Mouse (Mus musculus) heart, adult 2 months (tissue): Measurements from ENCODE around the gene Erf. TPM values are rescaled to one million over a fixed set of nuclear protein-coding genes. Genes with fewer than 3 reads are reported as not detected.
A peak's percentile ranks its signal among the peaks of the same experiment; 100 is the strongest.

Experiments used
- DNase-seq, 2 experiments: peaks; one replicate each; pipeline ENCODE4 v3.0.0; 2021
- H3K27ac ChIP-seq: fragments of 200-600 bp; 2 replicates; pipeline ENCODE4 v1.8.1; 2022
- H3K27me3 ChIP-seq: fragments of 200-500 bp; 2 replicates; pipeline ENCODE4 v1.6.1; 2012; ENCODE audit warnings: mild to moderate bottlenecking, low read length, inconsistent platforms, mixed read lengths; ENCODE audit not compliant: control insufficient read depth, insufficient read depth
- H3K36me3 ChIP-seq: fragments of 200-500 bp; 2 replicates; pipeline ENCODE4 v1.6.1; 2012; ENCODE audit warnings: low read length, inconsistent platforms; ENCODE audit not compliant: control insufficient read depth, insufficient read depth
- H3K4me1 ChIP-seq: fragments of 200-500 bp; 2 replicates; pipeline ENCODE4 v1.6.1; 2011; ENCODE audit warnings: low read length; ENCODE audit not compliant: control insufficient read depth, insufficient read depth
- H3K4me3 ChIP-seq: fragments of 200-600 bp; 2 replicates; pipeline ENCODE4 v1.8.1; 2022
- H3K79me2 ChIP-seq: fragments of 200-500 bp; replicated peaks from 2 replicates; pipeline ENCODE4 v1.6.1; 2012; ENCODE audit warnings: mild to moderate bottlenecking, inconsistent platforms, low read length, moderate library complexity, mixed read lengths; ENCODE audit not compliant: control insufficient read depth, insufficient read depth
- H3K9ac ChIP-seq: fragments of 200-500 bp; 2 replicates; pipeline ENCODE4 v1.6.1; 2012; ENCODE audit warnings: low read depth, mild to moderate bottlenecking, control low read depth, inconsistent platforms, low read length, mixed read lengths
- CTCF ChIP-seq: fragments of 200-600 bp; IDR thresholded peaks from 2 replicates; pipeline ENCODE4 v1.8.1; 2022; ENCODE audit warnings: antibody characterized with exemption, mild to moderate bottlenecking, moderate library complexity
- EP300 ChIP-seq: fragments of 200-500 bp; IDR thresholded peaks from 2 replicates; pipeline ENCODE4 v1.6.1; 2011; ENCODE audit warnings: low read depth, low read length, control low read depth; ENCODE audit not compliant: insufficient read depth
- POLR2A ChIP-seq: fragments of 200-500 bp; IDR thresholded peaks from 2 replicates; pipeline ENCODE4 v1.6.1; 2011; ENCODE audit warnings: mild to moderate bottlenecking, low read depth, low read length, control low read depth; ENCODE audit not compliant: insufficient read depth
- WGBS: fragments of 180-500 bp; shearing (Covaris S2); methylation state at CpG from one replicate; pipeline ENCODE4 v1.1.7; 2018; 5-methylcytosine and 5-hydroxymethylcytosine counted together
- intact Hi-C: fragments of 180-260 bp; cut with DNase I; formaldehyde crosslinking; loops from one replicate; pipeline ENCODE4 v1.15.1; 2025
- polyA plus RNA-seq: library from polyadenylated mRNA; depleted of rRNA; stranded (reverse); fragments of >200 nt; gene quantifications from 2 replicates; pipeline ENCODE4 v1.2.3, GENCODE M21; 2012
- total RNA-seq, 2 experiments: library from RNA; stranded (reverse); gene quantifications; 2 replicates each; pipeline ENCODE4 v1.2.3; 2021

The Erf gene
- total and polyA plus RNA-seq, 3 experiments: 16.5 to 21.2 (median 17.1) TPM

- H3K27ac ChIP-seq: no peak overlapping the region
- peaks cover 3% of the 10 kb centered on the region for H3K36me3 ChIP-seq
- H3K4me1 ChIP-seq: peaks cover 10% of the 10 kb centered on the region
- no peak for DNase-seq
- no peak overlapping the region for H3K4me3 ChIP-seq
- H3K27me3 ChIP-seq: no peaks in the 10 kb centered on the region
- no peak for TF ChIP-seq EP300
- no peak for TF ChIP-seq POLR2A
- TF ChIP-seq CTCF: no peak
- peaks cover 13% of the 10 kb centered on the region for H3K79me2 ChIP-seq
- intact Hi-C loops: no loop called here
- no peak overlapping the region for H3K9ac ChIP-seq
- 79% methylated on average over 3 of the region's 3 CpGs for WGBS
These were observed 24.4 kb upstream of the Erf start for GRCm38 (mm10) chr7:25274996-25275395.

GRCm38 (mm10) chr7:25274571-25274970 is 24.0 kb upstream of the Erf start:
- H3K27ac ChIP-seq: no peak overlapping the region
- H3K9ac ChIP-seq: no peak overlapping the region
- TF ChIP-seq CTCF (no peak), EP300 (no peak), POLR2A (no peak)
- no peak overlapping the region for H3K4me3 ChIP-seq
- peaks cover 3% of the 10 kb centered on the region for H3K36me3 ChIP-seq
- no peaks in the 10 kb centered on the region for H3K27me3 ChIP-seq
- 51% methylated on average over 5 of the region's 5 CpGs for WGBS
- peak in 1 of 2 experiments; percentile 3 for DNase-seq
- intact Hi-C loops: no loop called here
- H3K79me2 ChIP-seq: peaks cover 14% of the 10 kb centered on the region
- H3K4me1 ChIP-seq: peaks cover 14% of the 10 kb centered on the region

GRCm38 (mm10) chr7:25273259-25274241 is 23.0 kb upstream of the Erf start:
- intact Hi-C loops: no loop called here
- peaks cover 14% of the 10 kb centered on the region for H3K79me2 ChIP-seq
- H3K36me3 ChIP-seq: peaks cover 3% of the 10 kb centered on the region
- H3K27ac ChIP-seq: no peak overlapping the region
- H3K27me3 ChIP-seq: no peaks in the 10 kb centered on the region
- DNase-seq: peak in 1 of 2 experiments; percentile 3
- H3K4me3 ChIP-seq: no peak overlapping the region
- no peak for TF ChIP-seq EP300
- TF ChIP-seq CTCF: no peak
- no peak for TF ChIP-seq POLR2A
- 84% methylated on average over 22 of the region's 22 CpGs for WGBS
- peaks cover 16% of the 10 kb centered on the region for H3K4me1 ChIP-seq
- no peak overlapping the region for H3K9ac ChIP-seq

GRCm38 (mm10) chr7:25272445-25273258 is 22.1 kb upstream of the Erf start:
- peaks cover 14% of the 10 kb centered on the region for H3K79me2 ChIP-seq
- no peak overlapping the region for H3K27ac ChIP-seq
- TF ChIP-seq POLR2A: no peak
- TF ChIP-seq CTCF: no peak
- no peak for TF ChIP-seq EP300
- H3K27me3 ChIP-seq: no peaks in the 10 kb centered on the region
- 83% methylated on average over 38 of the region's 38 CpGs for WGBS
- peak in 1 of 2 experiments; percentile 3 for DNase-seq
- H3K4me1 ChIP-seq: peaks cover 15% of the 10 kb centered on the region
- peaks cover under 1% of the 10 kb centered on the region for H3K36me3 ChIP-seq
- intact Hi-C loops: no loop called here
- no peak overlapping the region for H3K4me3 ChIP-seq
- no peak overlapping the region for H3K9ac ChIP-seq

GRCm38 (mm10) chr7:25271651-25272444 is 21.3 kb upstream of the Erf start:
- H3K79me2 ChIP-seq: peaks cover 14% of the 10 kb centered on the region
- no peak overlapping the region for H3K9ac ChIP-seq
- intact Hi-C loops: no loop called here
- TF ChIP-seq CTCF: no peak
- TF ChIP-seq EP300: no peak
- TF ChIP-seq POLR2A: no peak
- DNase-seq: peak in 1 of 2 experiments; percentile 11
- no peak overlapping the region for H3K27ac ChIP-seq
- WGBS: 89% methylated on average over 30 of the region's 30 CpGs
- H3K4me3 ChIP-seq: no peak overlapping the region
- H3K36me3 ChIP-seq: no peaks in the 10 kb centered on the region; the same call in 1 of the 2 replicates
- no peaks in the 10 kb centered on the region for H3K27me3 ChIP-seq
- H3K4me1 ChIP-seq: peaks cover 12% of the 10 kb centered on the region
